Mouse (Mus musculus) forebrain, postnatal 0 days (tissue): ENCODE measurements around the gene Unc5a. TPM values are rescaled to one million over a fixed set of nuclear protein-coding genes. Genes with fewer than 3 reads are reported as not detected.

Experiments
- ATAC-seq: fragments of 200-750 bp; cut with Nextera tagmentation; 2 replicates; pipeline ENCODE4 v1.8.0; 2017; ENCODE audit warnings: mild to moderate bottlenecking, moderate library complexity
- DNase-seq: peaks from one replicate; pipeline ENCODE4 v3.0.0-alpha.2; 2015
- H3K27ac ChIP-seq: fragments of 300-500 bp; sonication (generic); 2 replicates; pipeline ENCODE4 v1.5.1; 2014; ENCODE audit warnings: low read depth, mild to moderate bottlenecking, antibody characterized with exemption, low read length, moderate library complexity, mixed read lengths
- H3K27me3 ChIP-seq: fragments of 300-500 bp; sonication (generic); 2 replicates; pipeline ENCODE4 v1.6.1; 2014; ENCODE audit warnings: mild to moderate bottlenecking, low read length, mixed read lengths; ENCODE audit not compliant: insufficient read depth
- H3K36me3 ChIP-seq: fragments of 300-500 bp; sonication (generic); 2 replicates; pipeline ENCODE4 v1.6.1; 2014; ENCODE audit warnings: mild to moderate bottlenecking, moderate library complexity; ENCODE audit not compliant: insufficient read depth
- H3K4me1 ChIP-seq: fragments of 300-500 bp; sonication (generic); 2 replicates; pipeline ENCODE4 v1.6.1; 2014; ENCODE audit warnings: antibody characterized with exemption; ENCODE audit not compliant: insufficient read depth
- H3K4me2 ChIP-seq: fragments of 300-500 bp; sonication (generic); 2 replicates; pipeline ENCODE4 v1.6.1; 2014; ENCODE audit warnings: low read depth, mild to moderate bottlenecking, moderate library complexity
- H3K4me3 ChIP-seq: fragments of 300-500 bp; sonication (generic); 2 replicates; pipeline ENCODE4 v1.5.1; 2014; ENCODE audit warnings: low read depth, low read length, mixed read lengths
- H3K9ac ChIP-seq: fragments of 300-500 bp; sonication (generic); 2 replicates; pipeline ENCODE4 v1.6.1; 2014; ENCODE audit warnings: mild to moderate bottlenecking
- H3K9me3 ChIP-seq: fragments of 300-500 bp; sonication (generic); 2 replicates; pipeline ENCODE4 v1.6.1; 2016; ENCODE audit warnings: low read length
- CTCF ChIP-seq: sonication (generic); IDR thresholded peaks from 2 replicates; pipeline ENCODE4 v1.5.1; 2016; ENCODE audit warnings: antibody characterized with exemption, control low read depth, low read depth
- WGBS: fragments of 180-500 bp; shearing (Covaris S2); extraction: QIAGEN DNeasy Blood & Tissue Kit; methylation state at CpG from one replicate; pipeline ENCODE4 v1.1.7; 2014; 5-methylcytosine and 5-hydroxymethylcytosine counted together
- polyA plus RNA-seq: library from polyadenylated mRNA; unstranded; fragments of >200 nt; fragmentation: Nextera tagmentation; extraction: Ambion mirVana; gene quantifications from 2 replicates; pipeline ENCODE4 v1.2.1, GENCODE M21; 2015
- total RNA-seq: library from RNA; depleted of rRNA; stranded (reverse); fragments of >200 nt; gene quantifications from 2 replicates; pipeline ENCODE4 v1.2.3, GENCODE M21; 2014

Gene Unc5a
- total and polyA plus RNA-seq, 2 experiments from 2014 or later = 22.5 to 46.1 TPM

- Histone ChIP-seq H3K4me1 (no peaks in the 10 kb centered on the region), H3K36me3 (no peaks in the 10 kb centered on the region), H3K4me3 (no peak overlapping the region), H3K9ac (no peak overlapping the region), H3K27ac (no peak overlapping the region), H3K9me3 (no peaks in the 10 kb centered on the region), H3K4me2 (no peak overlapping the region), H3K27me3 (no peaks in the 10 kb centered on the region)
- TF ChIP-seq CTCF = no peak
- no peak for DNase-seq
- WGBS = 71% methylated on average over 2 of the region's 2 CpGs
- ATAC-seq = no peak
These were observed 25.5 kb upstream of the Unc5a start for GRCm38 (mm10) chr13:54923705-54924104.

GRCm38 (mm10) chr13:54925466-54925865 is 23.7 kb upstream of the Unc5a start:
- H3K4me3 ChIP-seq = no peak overlapping the region
- no peaks in the 10 kb centered on the region for H3K27me3 ChIP-seq
- TF ChIP-seq CTCF = no peak
- H3K4me1 ChIP-seq = no peaks in the 10 kb centered on the region
- ATAC-seq (no peak), DNase-seq (peak; percentile 24)
- no peak overlapping the region for H3K9ac ChIP-seq
- no peak overlapping the region for H3K27ac ChIP-seq
- H3K36me3 ChIP-seq = no peaks in the 10 kb centered on the region
- 37% methylated on average over 8 of the region's 8 CpGs for WGBS
- H3K4me2 ChIP-seq = no peak overlapping the region
- H3K9me3 ChIP-seq = no peaks in the 10 kb centered on the region

DNA sequence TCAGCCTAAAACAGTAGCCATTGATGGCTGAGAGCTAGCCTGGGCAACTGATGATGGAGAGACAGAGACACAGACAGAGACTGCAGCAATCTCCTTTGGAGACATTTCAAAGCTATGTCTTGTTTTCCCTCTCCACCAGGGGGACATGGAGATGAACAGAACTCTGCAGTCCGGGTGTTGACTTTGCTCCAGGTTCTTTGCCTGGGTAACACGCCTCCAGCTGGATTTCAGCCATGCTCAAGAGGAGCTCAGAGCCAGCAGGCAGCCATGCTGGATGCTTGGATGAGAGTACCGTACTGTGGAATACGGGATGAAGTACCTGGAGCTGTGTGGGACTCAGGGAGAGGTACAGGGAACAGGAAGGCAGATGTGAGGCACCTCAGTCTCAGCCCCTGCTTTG is 22.6 kb upstream of the Unc5a start:
- Histone ChIP-seq H3K36me3 (no peaks in the 10 kb centered on the region), H3K27ac (no peak overlapping the region), H3K4me1 (no peaks in the 10 kb centered on the region), H3K9ac (no peak overlapping the region), H3K4me2 (no peak overlapping the region), H3K9me3 (no peaks in the 10 kb centered on the region), H3K27me3 (no peaks in the 10 kb centered on the region), H3K4me3 (no peak overlapping the region)
- TF ChIP-seq CTCF = peak; percentile 58
- ATAC-seq (peak; percentile 59; the same call in 1 of the 2 replicates), DNase-seq (peak; percentile 78)
- WGBS = 34% methylated on average over 4 of the region's 4 CpGs

GRCm38 (mm10) chr13:54930123-54930522 is 19.1 kb upstream of the Unc5a start:
- ATAC-seq (peak; percentile 50), DNase-seq (peak; percentile 30)
- H3K4me2 ChIP-seq = no peak overlapping the region
- no peak overlapping the region for H3K4me3 ChIP-seq
- 23% methylated on average over 4 of the region's 4 CpGs for whole genome bisulfite sequencing
- H3K27me3 ChIP-seq = no peaks in the 10 kb centered on the region
- no peak for TF ChIP-seq CTCF
- peaks cover 20% of the 10 kb centered on the region; the same call in 1 of the 2 replicates for H3K4me1 ChIP-seq
- H3K9me3 ChIP-seq = no peaks in the 10 kb centered on the region
- no peak overlapping the region for H3K9ac ChIP-seq
- H3K27ac ChIP-seq = no peak overlapping the region
- H3K36me3 ChIP-seq = no peaks in the 10 kb centered on the region

GRCm38 (mm10) chr13:54934873-54935272 is 14.3 kb upstream of the Unc5a start:
- H3K36me3 ChIP-seq = no peaks in the 10 kb centered on the region
- H3K4me1 ChIP-seq = peaks cover 40% of the 10 kb centered on the region
- H3K9me3 ChIP-seq = no peaks in the 10 kb centered on the region
- no peak overlapping the region for H3K4me2 ChIP-seq
- H3K27ac ChIP-seq = peak overlapping the region; percentile 29; the same call in 1 of the 2 replicates
- no peak overlapping the region for H3K9ac ChIP-seq
- ATAC-seq (no peak), DNase-seq (no peak)
- H3K4me3 ChIP-seq = no peak overlapping the region
- no peaks in the 10 kb centered on the region for H3K27me3 ChIP-seq
- 50% methylated on average over 8 of the region's 8 CpGs for WGBS
- TF ChIP-seq CTCF = no peak

DNA sequence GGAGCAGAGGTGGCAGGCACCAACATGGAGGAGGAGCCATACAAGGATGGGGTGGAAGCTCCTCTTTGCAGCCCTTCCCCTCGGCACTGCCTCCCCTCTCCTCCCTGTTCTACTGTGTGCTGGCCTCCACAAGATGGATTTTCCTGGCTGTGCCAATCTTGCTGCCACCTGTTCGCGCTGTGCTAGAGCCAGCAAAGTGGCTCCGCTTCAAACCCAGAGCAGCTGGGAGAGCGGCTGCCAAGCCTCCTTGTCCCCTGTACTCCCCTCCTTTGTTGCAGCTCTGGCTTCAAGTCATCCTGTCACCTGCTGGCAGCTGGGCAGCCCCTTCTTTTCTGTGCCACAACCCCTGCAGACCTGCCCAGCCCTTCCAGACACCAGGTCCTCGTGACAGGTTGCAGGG is 13.0 kb upstream of the Unc5a start:
- 40% methylated on average over 6 of the region's 6 CpGs for WGBS
- peak; percentile 87 for ATAC-seq

GRCm38 (mm10) chr13:54937885-54938284 is 11.3 kb upstream of the Unc5a start:
- Histone ChIP-seq H3K9me3 (no peaks in the 10 kb centered on the region), H3K4me3 (no peak overlapping the region), H3K4me1 (peaks cover 37% of the 10 kb centered on the region), H3K27ac (peak overlapping the region; percentile 54; the same call in 1 of the 2 replicates), H3K36me3 (no peaks in the 10 kb centered on the region), H3K9ac (no peak overlapping the region), H3K4me2 (no peak overlapping the region), H3K27me3 (no peaks in the 10 kb centered on the region)
- ATAC-seq = no peak
- no peak for TF ChIP-seq CTCF
- no peak for DNase-seq
- 49% methylated on average over 11 of the region's 11 CpGs for WGBS

More for the DNA sequence above, 13.0 kb upstream of the Unc5a start:
- Histone ChIP-seq H3K9me3 (no peaks in the 10 kb centered on the region), H3K4me3 (no peak overlapping the region), H3K36me3 (no peaks in the 10 kb centered on the region), H3K27ac (peak overlapping the region; percentile 30; the same call in 1 of the 2 replicates), H3K4me1 (peaks cover 40% of the 10 kb centered on the region), H3K27me3 (no peaks in the 10 kb centered on the region), H3K4me2 (no peak overlapping the region), H3K9ac (no peak overlapping the region)
- no peak for TF ChIP-seq CTCF
- peak; percentile 84 for DNase-seq

DNA sequence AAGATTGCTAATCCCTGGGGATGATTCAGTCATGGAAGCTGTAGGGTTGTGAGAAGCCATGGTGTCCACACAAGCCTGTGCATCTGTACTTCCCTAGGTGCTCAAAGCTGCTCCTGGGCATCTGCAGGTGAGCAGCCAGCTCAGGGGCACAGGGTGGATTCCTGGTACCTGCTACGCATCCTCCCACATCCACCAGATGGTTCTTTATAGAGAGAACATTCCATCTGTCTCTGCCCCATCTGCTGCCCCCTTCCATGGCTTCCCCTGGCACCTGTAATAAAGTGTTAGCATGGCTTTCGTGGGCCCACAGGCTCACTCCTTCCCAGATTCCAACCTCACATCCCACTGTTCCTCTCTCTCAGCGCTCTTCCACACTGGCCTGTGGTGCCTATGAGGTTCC is 10.7 kb upstream of the Unc5a start:
- Histone ChIP-seq H3K9ac (no peak overlapping the region), H3K27ac (no peak overlapping the region), H3K4me1 (peaks cover 36% of the 10 kb centered on the region), H3K9me3 (no peaks in the 10 kb centered on the region), H3K36me3 (no peaks in the 10 kb centered on the region), H3K27me3 (no peaks in the 10 kb centered on the region), H3K4me3 (no peak overlapping the region), H3K4me2 (no peak overlapping the region)
- 79% methylated on average over 3 of the region's 3 CpGs for WGBS
- DNase-seq = no peak
- ATAC-seq = no peak
- no peak for TF ChIP-seq CTCF
